Mouse (Mus musculus) kidney, adult 9 months (tissue): ENCODE results near the gene Lama4.

ENCODE experiments used
- DNase-seq: peaks from one replicate; pipeline ENCODE4 v3.0.0; 2022

Lama4 gene

DNA sequence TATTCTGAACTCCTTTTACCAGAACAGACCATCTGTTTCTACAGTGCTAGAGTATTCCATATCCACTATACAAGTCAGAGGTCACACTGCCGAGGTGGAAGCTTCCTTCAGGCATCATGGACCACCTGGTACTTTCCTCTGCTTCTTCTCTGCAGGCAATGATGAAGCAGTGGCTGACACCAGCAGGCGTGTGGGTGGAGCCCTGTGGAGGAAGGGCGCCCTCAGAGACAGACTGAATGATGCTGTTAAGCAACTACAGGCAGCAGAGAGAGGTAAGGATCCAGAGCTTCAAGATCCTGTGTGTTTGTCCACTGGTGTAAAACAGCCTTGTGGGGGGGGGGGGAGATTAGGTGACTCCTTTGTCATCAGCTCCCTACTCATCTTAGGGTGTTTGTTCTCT, 100.1 kb downstream of the Lama4 start:
- no peak for DNase-seq

GRCm38 (mm10) chr10:39066061-39066460, 100.7 kb downstream of the Lama4 start:
- no peak for DNase-seq

- DNase-seq, result peak; percentile 68
These were observed 101.6 kb downstream of the Lama4 start for GRCm38 (mm10) chr10:39066962-39067361.

DNA sequence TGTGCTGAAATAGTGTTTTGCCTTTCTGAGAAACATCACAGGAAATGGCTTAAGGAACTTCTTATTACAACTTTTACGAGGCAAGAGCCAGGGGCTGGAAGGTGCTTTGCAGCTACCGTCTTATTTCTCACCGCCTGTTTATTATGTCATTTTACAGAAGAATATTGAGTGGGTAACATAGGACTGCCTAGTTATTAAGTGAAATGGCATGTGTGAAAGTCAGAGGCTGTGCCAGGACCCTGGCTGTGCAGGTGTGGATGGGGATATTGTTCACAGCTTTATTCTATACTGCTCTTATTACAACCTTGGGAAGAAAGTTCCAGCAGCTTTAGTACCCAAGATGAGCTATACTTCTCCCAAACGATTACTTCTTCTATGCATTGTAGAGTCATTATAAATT, 106.7 kb downstream of the Lama4 start:
- DNase-seq, result no peak

DNA sequence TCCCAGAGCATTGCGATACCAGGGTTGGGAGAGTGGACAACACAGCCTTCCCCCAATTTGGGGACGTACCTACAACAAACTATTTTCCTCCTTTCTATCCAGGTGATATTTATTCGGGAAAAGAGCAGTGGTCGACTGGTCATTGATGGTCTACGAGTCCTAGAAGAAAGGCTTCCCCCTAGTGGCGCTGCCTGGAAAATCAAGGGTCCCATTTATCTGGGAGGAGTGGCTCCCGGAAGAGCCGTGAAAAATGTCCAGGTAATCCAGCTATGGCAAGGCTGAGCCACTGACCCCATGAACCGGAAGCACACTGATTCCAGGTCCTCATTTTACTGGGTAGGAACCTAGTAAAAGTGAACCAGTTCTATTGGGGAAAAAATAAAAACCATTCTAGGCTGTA, 131.7 kb downstream of the Lama4 start:
- DNase-seq, result peak; percentile 14

DNA sequence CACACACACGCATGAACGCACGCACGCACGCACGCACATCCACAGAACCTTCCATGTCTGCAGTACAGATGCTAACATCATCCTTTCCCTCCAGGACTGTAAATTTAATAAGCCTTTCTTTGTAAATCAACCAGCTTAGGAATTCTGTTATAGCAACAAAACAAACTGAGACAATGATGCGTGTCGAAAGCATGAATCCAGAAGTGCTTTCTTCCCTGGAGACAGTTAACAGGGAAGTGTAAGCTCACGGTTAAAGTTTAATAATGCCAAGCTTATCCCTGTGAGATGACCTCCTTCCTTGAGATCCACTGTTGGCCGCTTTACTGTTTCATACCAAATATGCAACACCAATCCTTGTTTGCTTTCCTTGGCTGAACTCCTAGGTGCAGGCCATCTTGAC, 133.4 kb downstream of the Lama4 start:
- peak; percentile 3 for DNase-seq

- DNase-seq, result no peak
These were observed 139.6 kb downstream of the Lama4 start for GRCm38 (mm10) chr10:39104803-39105449.

GRCm38 (mm10) chr10:39106413-39106812, 141.1 kb downstream of the Lama4 start:
- no peak for DNase-seq

GRCm38 (mm10) chr10:39106935-39107334, 141.6 kb downstream of the Lama4 start:
- no peak for DNase-seq

DNA sequence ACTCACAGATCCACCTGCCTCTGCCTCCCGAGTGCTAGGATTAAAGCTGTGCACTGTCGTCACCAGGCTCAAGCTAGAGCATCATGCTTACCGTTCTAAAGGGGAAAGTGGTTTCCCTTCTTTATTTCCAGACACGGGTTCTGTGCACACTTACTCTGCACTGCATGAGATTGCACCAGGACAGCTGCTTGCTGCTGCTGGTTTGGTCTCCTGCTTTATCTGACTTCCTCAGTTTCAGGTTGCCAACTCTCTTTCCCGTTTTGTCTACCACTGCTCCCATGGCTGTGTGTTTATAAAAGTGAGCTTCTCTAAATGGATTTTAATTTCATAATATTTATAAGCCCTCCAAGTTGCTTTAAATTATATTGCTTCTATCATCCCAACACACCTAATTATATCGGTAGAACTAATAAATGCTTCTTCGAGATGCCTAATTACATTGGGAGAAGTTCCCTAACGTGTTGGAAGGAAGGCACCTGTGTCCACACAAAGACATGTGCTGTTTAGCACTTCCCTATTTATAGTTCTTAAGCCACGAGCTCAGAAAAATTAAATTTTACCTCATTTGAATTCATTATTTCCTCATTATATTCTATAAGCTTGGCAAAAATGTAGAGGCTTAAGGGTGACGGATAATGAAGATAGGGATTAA, 143.6 kb downstream of the Lama4 start:
- no peak for DNase-seq

- no peak for DNase-seq
These were observed 144.2 kb downstream of the Lama4 start for GRCm38 (mm10) chr10:39109489-39109874.

DNA sequence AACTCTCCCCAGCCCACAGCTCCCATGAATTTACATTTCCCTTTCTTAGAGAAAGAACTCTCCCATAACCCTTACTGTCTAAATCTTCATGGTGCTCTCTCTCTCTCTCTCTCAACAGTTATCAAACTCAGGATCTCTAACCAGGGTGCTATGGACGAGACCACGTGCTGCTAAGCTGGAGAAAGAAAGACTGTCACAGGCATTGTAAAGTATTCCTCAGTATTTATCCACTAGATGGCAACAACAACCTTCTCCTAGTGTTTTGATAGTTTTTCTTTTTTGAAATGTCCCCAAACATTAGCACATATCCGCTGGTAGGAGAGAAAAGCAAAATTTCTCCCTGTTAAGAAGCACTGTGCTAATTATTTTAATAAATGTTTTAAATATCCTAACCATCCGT, 156.1 kb downstream of the Lama4 start:
- DNase-seq, result no peak

DNA sequence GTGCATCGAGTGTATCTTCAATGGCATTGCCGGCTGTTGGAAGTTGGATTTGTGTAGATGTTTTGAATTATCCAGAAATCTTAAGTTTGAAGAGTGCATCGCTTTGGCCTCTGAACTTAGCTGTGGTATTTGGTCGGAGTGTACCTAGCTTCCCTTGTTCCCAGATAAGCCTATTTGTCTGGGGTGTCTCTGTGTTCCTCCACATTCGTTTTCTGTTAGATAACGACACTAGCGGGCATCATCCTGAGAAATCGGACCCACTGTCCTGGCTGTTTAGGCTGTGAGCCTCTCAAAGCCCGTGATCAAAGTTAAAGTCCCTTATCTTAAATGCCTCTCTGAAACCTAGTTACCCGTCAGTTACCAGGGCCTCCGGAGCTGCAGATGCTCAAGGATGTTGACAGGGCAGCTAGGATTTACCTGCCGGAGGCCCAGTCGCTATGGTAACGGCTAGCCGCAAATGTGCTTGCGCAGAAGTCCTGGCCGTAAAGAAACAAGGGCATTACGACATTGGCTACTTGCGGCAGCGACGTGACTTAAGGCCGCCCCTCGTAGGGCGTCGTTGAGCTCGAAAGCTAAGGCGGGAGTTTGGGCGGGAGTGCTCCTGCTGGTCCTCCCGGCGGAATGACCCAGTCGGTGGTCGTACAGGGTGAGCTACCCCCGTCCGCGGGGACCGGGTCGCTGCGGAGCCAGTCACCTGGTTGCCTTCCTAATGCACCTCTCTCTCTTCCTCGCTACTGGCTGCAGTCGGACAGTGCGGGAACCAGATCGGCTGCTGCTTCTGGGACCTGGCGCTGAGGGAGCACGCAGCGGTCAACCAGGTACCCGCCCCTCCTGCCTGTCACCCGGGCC, 168.4 kb downstream of the Lama4 start, which contains the start of the genes Fam229b and Tube1:
Fam229b (minus strand) TSS at position 453 of the 849 bp plus-strand sequence.
Tube1 (plus strand) TSS at position 515 of the 849 bp plus-strand sequence.
- peak; percentile 95 for DNase-seq

GRCm38 (mm10) chr10:39137766-39138165, 172.5 kb downstream of the Lama4 start:
- no peak for DNase-seq

- no peak for DNase-seq
These were observed 173.4 kb downstream of the Lama4 start for GRCm38 (mm10) chr10:39138761-39139160.

DNA sequence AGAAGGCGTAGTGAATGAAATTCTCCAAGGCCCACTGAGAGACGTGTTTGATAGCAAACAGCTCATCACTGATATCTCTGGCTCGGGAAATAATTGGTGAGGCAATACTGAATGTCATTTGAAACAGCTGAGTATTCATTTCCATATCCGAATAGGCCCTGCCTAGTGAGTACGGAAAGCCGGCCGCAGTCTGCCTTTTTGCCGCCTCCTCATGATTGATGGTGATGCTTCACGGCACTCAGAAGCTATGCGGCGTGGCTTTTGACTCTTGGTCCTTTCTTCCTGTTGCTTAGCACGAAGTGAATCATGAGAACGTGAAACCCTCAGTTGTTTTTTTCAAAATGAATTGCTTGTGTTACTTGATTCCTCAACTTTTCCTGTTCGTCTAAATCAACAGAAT, 175.5 kb downstream of the Lama4 start:
- DNase-seq, result no peak

GRCm38 (mm10) chr10:39141401-39141800, 176.1 kb downstream of the Lama4 start:
- DNase-seq, result no peak

- no peak for DNase-seq
These were observed 176.9 kb downstream of the Lama4 start for GRCm38 (mm10) chr10:39142216-39142615.

- no peak for DNase-seq
These were observed 191.4 kb downstream of the Lama4 start for GRCm38 (mm10) chr10:39156719-39157118.

DNA sequence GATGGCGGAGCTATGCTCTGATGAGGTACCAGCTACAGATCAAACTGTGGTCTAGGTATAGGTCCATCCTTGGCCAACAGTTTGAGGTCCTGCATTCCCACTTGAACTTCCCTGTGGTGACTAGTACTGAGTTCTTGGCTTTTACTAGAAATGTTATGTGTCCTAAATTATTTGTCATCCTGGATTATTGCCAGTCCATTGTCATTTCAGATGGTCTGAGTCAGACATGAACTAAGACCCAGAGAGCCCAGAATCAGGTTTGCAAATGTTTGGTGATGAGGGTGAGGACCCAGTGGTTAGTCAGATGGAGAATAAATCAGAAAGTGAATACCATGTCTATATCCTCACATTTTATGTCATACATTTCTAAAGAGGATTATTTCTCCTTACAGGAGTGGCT, 192.0 kb downstream of the Lama4 start:
- no peak for DNase-seq

DNA sequence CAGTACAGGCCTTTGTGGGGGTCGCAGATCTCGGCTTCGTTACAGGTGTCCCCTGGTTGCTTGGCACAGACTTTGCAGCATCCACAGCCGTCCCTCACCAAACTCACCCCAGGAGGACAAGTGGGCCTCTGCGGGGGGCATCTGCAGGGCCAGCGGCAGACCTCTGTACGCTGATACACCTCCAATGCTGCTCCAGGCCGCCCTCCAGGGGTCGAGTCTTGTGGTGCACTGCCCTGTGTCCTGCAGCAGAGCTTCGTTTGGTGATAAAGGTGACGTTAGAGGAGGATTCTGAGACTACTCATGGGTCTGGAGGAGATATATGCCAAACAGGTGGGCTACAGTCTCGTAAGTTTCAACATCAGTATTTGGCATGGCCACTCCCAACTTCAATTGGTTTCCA, 193.0 kb downstream of the Lama4 start:
- no peak for DNase-seq
